Mouse (Mus musculus): Measurements from ENCODE around the gene Hcfc1r1.

The Hcfc1r1 gene

GRCm38 (mm10) chr17:23719455-23719854, 46.1 kb downstream of the Hcfc1r1 start:
- no peak for ATAC-seq (ENCODE audit: low TSS enrichment)

- ATAC-seq (ENCODE audit: low TSS enrichment) = no peak
These were observed 48.5 kb downstream of the Hcfc1r1 start for GRCm38 (mm10) chr17:23721886-23722285.

DNA sequence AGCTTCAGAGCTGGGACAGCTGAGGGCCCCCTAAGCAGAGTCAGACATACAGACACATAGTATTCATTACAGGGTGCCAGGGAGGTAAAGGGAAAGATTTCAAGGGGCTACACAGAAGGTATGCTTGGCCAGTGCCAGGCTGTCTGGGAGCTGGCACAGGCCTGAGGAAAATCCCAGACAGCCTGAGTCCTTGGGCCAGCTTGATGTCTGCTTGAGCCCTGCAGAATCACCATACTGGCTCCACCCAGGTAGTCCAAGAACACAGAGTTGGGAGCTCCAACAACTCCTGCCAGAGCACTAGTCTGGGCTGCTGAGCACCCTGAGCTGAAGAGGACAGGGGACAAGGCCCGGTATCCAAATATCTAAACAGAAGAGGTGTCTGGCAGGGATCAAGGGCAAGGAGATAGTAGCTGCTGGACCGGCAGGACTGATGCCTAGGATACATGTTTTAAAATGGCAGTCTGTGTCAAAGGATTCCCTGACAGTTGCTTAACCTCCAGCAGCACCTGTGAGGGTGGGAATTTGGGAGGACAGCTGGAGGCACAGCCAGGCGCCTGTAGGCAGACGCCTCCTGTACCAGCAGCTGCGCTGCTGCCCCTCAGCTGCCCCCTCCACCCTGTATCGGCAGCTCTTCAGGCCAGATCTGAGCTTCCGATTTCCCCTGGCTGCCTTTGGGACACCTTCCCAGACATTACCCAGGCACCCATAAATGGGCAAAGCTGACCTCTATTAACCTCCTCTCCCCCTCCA, 49.2 kb downstream of the Hcfc1r1 start, which contains the start of gene 1520401A03Rik:
Gene 1520401A03Rik (minus strand): TSS at position 408 of the 750 bp plus-strand sequence.
- ATAC-seq (ENCODE audit: low TSS enrichment) = no peak

Measured in frontal cortex, adult (tissue).